ENCODE assay signal across 1 mouse cellular context in the genomic region with DNA sequence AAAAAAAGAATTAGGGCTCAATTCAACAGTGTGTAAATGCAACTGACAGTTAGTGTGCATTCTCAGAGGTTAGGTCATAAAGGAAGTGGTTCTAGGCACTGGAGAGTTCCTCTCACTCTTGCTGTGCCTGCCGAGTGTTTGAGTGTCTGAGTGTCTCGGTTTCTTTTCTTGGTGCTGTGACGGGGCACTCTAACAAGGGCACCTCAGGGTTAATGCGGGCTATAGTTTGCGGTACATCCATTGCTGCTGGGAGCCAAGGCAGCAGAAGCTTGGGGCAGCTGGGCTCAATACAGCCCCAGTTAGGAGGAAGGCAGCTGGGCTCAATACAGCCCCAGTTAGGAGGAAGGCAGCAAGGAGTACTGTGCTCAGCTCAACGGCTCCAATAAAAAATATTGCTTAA.
TF ChIP-seq lines count a peak whose summit lies in the region.

No protein-coding gene starts in this region.

TF ChIP-seq in CH12.LX, 34 proteins besides CTCF, POLR2A, EP300 and RAD21:
- TF ChIP-seq BHLHE40 (IDR thresholded peaks at IDR 0.05; ENCODE audit: low read depth, low read length) (no peak), TBP (conservative IDR thresholded peaks at IDR 0.05; ENCODE audit: low read depth, low read length) (no peak), PAX5 (IDR thresholded peaks at IDR 0.05; ENCODE audit: low read length) (no peak), SIN3A (IDR thresholded peaks at IDR 0.05; ENCODE audit: low read length) (no peak), NRF1 (IDR thresholded peaks at IDR 0.05; ENCODE audit: low read depth, low read length) (no peak), JUN (IDR thresholded peaks at IDR 0.05; ENCODE audit: insufficient read depth, low read depth, low read length) (no peak), USF2 (conservative IDR thresholded peaks at IDR 0.05; ENCODE audit: low read depth, low read length) (no peak), CHD1 (IDR thresholded peaks at IDR 0.05; ENCODE audit: low read depth, low read length) (no peak), MEF2A (IDR thresholded peaks at IDR 0.05; ENCODE audit: borderline replicate concordance, low read depth, low read length) (no peak), E2F4 (IDR thresholded peaks at IDR 0.05; ENCODE audit: insufficient replicate concordance, low read depth, low read length) (no peak), CHD2 (IDR thresholded peaks at IDR 0.05; ENCODE audit: low read length) (no peak), JUND (conservative IDR thresholded peaks at IDR 0.05; ENCODE audit: low read depth, low read length) (no peak), RCOR1 (conservative IDR thresholded peaks at IDR 0.05; ENCODE audit: low read depth, low read length) (no peak), MYC (IDR thresholded peaks at IDR 0.05; ENCODE audit: low read depth, low read length) (no peak), MXI1 (IDR thresholded peaks at IDR 0.05; ENCODE audit: low read depth, low read length) (no peak), ZMIZ1 (IDR thresholded peaks at IDR 0.05; ENCODE audit: low read depth, low read length) (no peak), KAT2A (IDR thresholded peaks at IDR 0.05; ENCODE audit: insufficient replicate concordance, low read length) (no peak), ZC3H11A (IDR thresholded peaks at IDR 0.05; ENCODE audit: low read depth, low read length) (no peak), MAZ (IDR thresholded peaks at IDR 0.05; ENCODE audit: low read depth, low read length) (no peak), NELFE (IDR thresholded peaks at IDR 0.05; ENCODE audit: low read depth, low read length) (no peak)
